13 mouse cellular contexts compared by ENCODE assay signal in the genomic region with DNA sequence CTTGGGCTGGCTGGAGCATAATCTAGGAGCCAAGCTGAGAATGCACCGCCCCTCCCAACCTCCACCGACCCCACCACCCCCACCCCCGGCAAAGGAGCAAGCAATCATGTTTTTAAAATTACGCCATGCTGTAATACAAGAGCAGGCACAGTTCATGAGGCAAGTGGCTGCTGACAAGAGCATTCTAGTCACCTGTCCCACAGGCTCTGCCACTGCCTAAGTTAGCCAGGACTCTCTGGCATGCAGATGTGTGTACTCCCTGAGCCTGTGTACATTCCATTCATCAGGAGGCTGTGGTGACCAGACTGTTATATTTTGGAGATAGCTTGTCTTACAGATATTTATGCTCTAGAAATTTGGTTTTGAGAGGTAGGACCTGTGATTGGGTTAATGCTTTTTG.
"Had no signal": no experiment of that assay in that cellular context is flagged by ENCODE, and none has a peak within 500 bp of the region (broad histone marks: within the 10 kb centered on the region; RNA-seq: fewer than 3 reads in every experiment).

No protein-coding gene starts in this region.

- H3K36me3 ChIP-seq: liver, embryonic 13.5 days; lung, embryonic 15.5 days; midbrain, embryonic 10.5 days; midbrain, embryonic 13.5 days had no signal

- H3K9me3 ChIP-seq: liver, embryonic 13.5 days; lung, embryonic 15.5 days; megakaryocyte, embryonic 14.5 days; midbrain, embryonic 10.5 days; midbrain, embryonic 13.5 days had no signal

- DNase-seq: kidney, postnatal 10 days; kidney, postnatal 36 days; layer of hippocampus, postnatal 36 days; liver, embryonic 13.5 days; lung, postnatal 10 days; lung, postnatal 36 days; thymus, adult 18-20 months; thymus, postnatal 36 days had no signal

- ATAC-seq: midbrain, embryonic 13.5 days had no signal

- H3K27me3 ChIP-seq: liver, embryonic 13.5 days; lung, embryonic 15.5 days; megakaryocyte, embryonic 14.5 days; midbrain, embryonic 13.5 days had no signal

- H3K27ac ChIP-seq: left cerebral cortex, adult 2 months; liver, embryonic 13.5 days; lung, embryonic 15.5 days; midbrain, embryonic 10.5 days; midbrain, embryonic 13.5 days had no signal

- H3K4me2 ChIP-seq: liver, embryonic 13.5 days; lung, embryonic 15.5 days; midbrain, embryonic 13.5 days had no signal

- H3K9ac ChIP-seq: liver, embryonic 13.5 days; lung, embryonic 15.5 days; midbrain, embryonic 13.5 days had no signal

- H3K4me1 ChIP-seq: liver, embryonic 13.5 days; lung, embryonic 15.5 days; megakaryocyte, embryonic 14.5 days; midbrain, embryonic 10.5 days; midbrain, embryonic 13.5 days had no signal

- H3K4me3 ChIP-seq: left cerebral cortex, adult 2 months; liver, embryonic 13.5 days; lung, embryonic 15.5 days; megakaryocyte, embryonic 14.5 days; midbrain, embryonic 10.5 days; midbrain, embryonic 13.5 days had no signal
